In genomic region chr5:28071456-28072223, GRCm38 (mm10) we compare ENCODE assay signal across 8 mouse cellular contexts. TPM values are rescaled to one million over a fixed set of nuclear protein-coding genes. Genes with fewer than 3 reads are reported as not detected.
DNase-seq lines count a peak whose midpoint lies in the region; ATAC-seq and TF ChIP-seq lines count a peak whose summit lies in the region.

No protein-coding gene starts in this region.

- peaks cover 19% of the 10 kb centered on the region for H3K79me3 ChIP-seq in C2C12 (ENCODE audit: low read depth)

- peaks cover 41% of the 10 kb centered on the region for H3K36me3 ChIP-seq in C2C12 (ENCODE audit: control insufficient read depth, insufficient read depth)
- peaks cover 43% of the 10 kb centered on the region for H3K36me3 ChIP-seq in erythroblast, embryonic 14.5 days (ENCODE audit: control insufficient read depth)
- peaks cover 35% of the 10 kb centered on the region for H3K36me3 ChIP-seq in heart, embryonic 12.5 days
- peaks cover 23% of the 10 kb centered on the region for H3K36me3 ChIP-seq in kidney, postnatal 0 days (ENCODE audit: insufficient read depth, low read length)
- H3K36me3 ChIP-seq in liver, embryonic 11.5 days (ENCODE audit: control insufficient read depth, insufficient read depth, low read length): peaks cover 24% of the 10 kb centered on the region
- H3K36me3 ChIP-seq in stomach, embryonic 15.5 days: peaks cover 28% of the 10 kb centered on the region

- TF ChIP-seq CTCF in C2C12 (IDR thresholded peaks at IDR 0.05; ENCODE audit: control insufficient read depth, insufficient read depth, insufficient read length): no peak
- no peak for TF ChIP-seq CTCF in brain, embryonic 14.5 days (IDR thresholded peaks at IDR 0.05; ENCODE audit: borderline replicate concordance, extremely low read depth, insufficient read depth, insufficient read length)
- TF ChIP-seq CTCF in kidney, postnatal 0 days (IDR thresholded peaks at IDR 0.05; ENCODE audit: low read depth): peak; percentile 4; the same call in 1 of the 2 replicates

- H3K9ac ChIP-seq in heart, embryonic 12.5 days: peak overlapping the region; percentile 89
- peak overlapping the region; percentile 75 for H3K9ac ChIP-seq in kidney, postnatal 0 days (ENCODE audit: low read depth, low read length)
- peak overlapping the region; percentile 70 for H3K9ac ChIP-seq in liver, embryonic 11.5 days (ENCODE audit: low read depth, low read length)
- H3K9ac ChIP-seq in stomach, embryonic 15.5 days: peak overlapping the region; percentile 88

- H3K9me3 ChIP-seq in erythroblast, embryonic 14.5 days (ENCODE audit: control insufficient read depth, low read length): no peaks in the 10 kb centered on the region
- H3K9me3 ChIP-seq in heart, embryonic 12.5 days (replicated peaks): no peaks in the 10 kb centered on the region
- H3K9me3 ChIP-seq in kidney, postnatal 0 days (replicated peaks; ENCODE audit: low read length): no peaks in the 10 kb centered on the region
- no peaks in the 10 kb centered on the region for H3K9me3 ChIP-seq in liver, embryonic 11.5 days (ENCODE audit: control insufficient read depth, low read length)
- H3K9me3 ChIP-seq in stomach, embryonic 15.5 days: no peaks in the 10 kb centered on the region

- peak; percentile 98 for DNase-seq in brain, embryonic 14.5 days (ENCODE audit: low read depth)
- DNase-seq in kidney, postnatal 0 days (ENCODE audit: low spot score): peak; percentile 95
- DNase-seq in liver, embryonic 11.5 days (ENCODE audit: low spot score): peak; percentile 76
- peak; percentile 88 for DNase-seq in naive thymus-derived CD4-positive, alpha-beta T cell, adult 2 months (ENCODE audit: low read depth)

- H3K4me2 ChIP-seq in heart, embryonic 12.5 days: peak overlapping the region; percentile 83
- H3K4me2 ChIP-seq in kidney, postnatal 0 days (ENCODE audit: low read length): peak overlapping the region; percentile 76
- peak overlapping the region; percentile 73 for H3K4me2 ChIP-seq in liver, embryonic 11.5 days
- peak overlapping the region; percentile 76 for H3K4me2 ChIP-seq in stomach, embryonic 15.5 days

- peaks cover 65% of the 10 kb centered on the region for H3K4me1 ChIP-seq in erythroblast, embryonic 14.5 days (ENCODE audit: control insufficient read depth)
- peaks cover 28% of the 10 kb centered on the region for H3K4me1 ChIP-seq in heart, embryonic 12.5 days (replicated peaks)
- H3K4me1 ChIP-seq in kidney, postnatal 0 days (replicated peaks; ENCODE audit: insufficient read depth, low read length): peaks cover 7% of the 10 kb centered on the region
- peaks cover 18% of the 10 kb centered on the region for H3K4me1 ChIP-seq in liver, embryonic 11.5 days (replicated peaks; ENCODE audit: control insufficient read depth, insufficient read depth, low read length)
- H3K4me1 ChIP-seq in stomach, embryonic 15.5 days: peaks cover 32% of the 10 kb centered on the region

- H3K27ac ChIP-seq in heart, embryonic 12.5 days (ENCODE audit: poor library complexity, severe bottlenecking): peak overlapping the region; percentile 88
- H3K27ac ChIP-seq in kidney, postnatal 0 days: peak overlapping the region; percentile 87
- peak overlapping the region; percentile 68 for H3K27ac ChIP-seq in liver, embryonic 11.5 days (ENCODE audit: low read depth, low read length)
- H3K27ac ChIP-seq in stomach, embryonic 15.5 days: peak overlapping the region; percentile 95

- WGBS in heart, embryonic 12.5 days: under 1% methylated on average over 50 of the region's 50 CpGs
- WGBS in kidney, postnatal 0 days: 1% methylated on average over 50 of the region's 50 CpGs
- under 1% methylated on average over 50 of the region's 50 CpGs for WGBS in liver, embryonic 11.5 days
- under 1% methylated on average over 50 of the region's 50 CpGs for WGBS in stomach, embryonic 15.5 days

- H3K27me3 ChIP-seq in C2C12 (ENCODE audit: control insufficient read depth, insufficient read depth, insufficient read length): no peaks in the 10 kb centered on the region
- no peaks in the 10 kb centered on the region for H3K27me3 ChIP-seq in erythroblast, embryonic 14.5 days (ENCODE audit: control insufficient read depth)
- no peaks in the 10 kb centered on the region for H3K27me3 ChIP-seq in heart, embryonic 12.5 days (replicated peaks)
- no peaks in the 10 kb centered on the region for H3K27me3 ChIP-seq in kidney, postnatal 0 days (ENCODE audit: insufficient read depth, low read length)
- no peaks in the 10 kb centered on the region for H3K27me3 ChIP-seq in liver, embryonic 11.5 days (replicated peaks; ENCODE audit: control insufficient read depth, insufficient read depth, low read length)
- H3K27me3 ChIP-seq in stomach, embryonic 15.5 days (replicated peaks): no peaks in the 10 kb centered on the region

- H3K4me3 ChIP-seq in C2C12 (ENCODE audit: insufficient read depth, poor library complexity, severe bottlenecking): peak overlapping the region; percentile 59
- H3K4me3 ChIP-seq in erythroblast, embryonic 14.5 days (replicated peaks): peak overlapping the region; percentile 82
- peak overlapping the region; percentile 90 for H3K4me3 ChIP-seq in heart, embryonic 12.5 days
- peak overlapping the region; percentile 64 for H3K4me3 ChIP-seq in kidney, postnatal 0 days (replicated peaks; ENCODE audit: low read depth, low read length)
- H3K4me3 ChIP-seq in liver, embryonic 11.5 days (ENCODE audit: low read depth, low read length): peak overlapping the region; percentile 66
- peak overlapping the region; percentile 91 for H3K4me3 ChIP-seq in stomach, embryonic 15.5 days (replicated peaks)

- no peak for TF ChIP-seq POLR2A in brain, embryonic 14.5 days (IDR thresholded peaks at IDR 0.05; ENCODE audit: borderline replicate concordance, extremely low read depth, insufficient read depth, insufficient read length, poor library complexity, severe bottlenecking)

- peaks cover 28% of the 10 kb centered on the region for H3K79me2 ChIP-seq in C2C12 (ENCODE audit: control insufficient read depth, insufficient read depth)

- H3ac ChIP-seq in C2C12 (ENCODE audit: control insufficient read depth, insufficient read length, low read depth): peak overlapping the region; percentile 55

- ATAC-seq in heart, embryonic 12.5 days (ENCODE audit: insufficient number of reproducible peaks, low FRiP score): peak; percentile 51
- ATAC-seq in kidney, postnatal 0 days (replicated peaks; ENCODE audit: low FRiP score, low read depth): peak; percentile 64
- peak; percentile 79 for ATAC-seq in liver, embryonic 11.5 days (replicated peaks; ENCODE audit: low FRiP score)
- ATAC-seq in stomach, embryonic 15.5 days (ENCODE audit: insufficient read depth, low FRiP score, low read depth): peak; percentile 53

TF ChIP-seq in C2C12, 6 proteins besides CTCF, POLR2A, EP300 and RAD21:
- TF ChIP-seq MAX (IDR thresholded peaks at IDR 0.05) (peak; percentile 96), FOSL1 (IDR thresholded peaks at IDR 0.05; ENCODE audit: insufficient read depth, low read length, poor library complexity, severe bottlenecking) (no peak), MYOG (IDR thresholded peaks at IDR 0.05; ENCODE audit: control insufficient read depth, extremely low read depth, insufficient read length) (no peak), USF1 (IDR thresholded peaks at IDR 0.05; ENCODE audit: low read depth) (peak; percentile 86), CEBPB (IDR thresholded peaks at IDR 0.05; ENCODE audit: low read depth) (no peak), MYOD1 (IDR thresholded peaks at IDR 0.05; ENCODE audit: control insufficient read depth, insufficient read length, low read depth) (peak; percentile 56)

RNA-seq across cellular contexts. Expression of gene Insig1, which starts 0.5 kb away (rescaled TPM):
- 48.8 TPM for polyA plus RNA-seq in C2C12 (2012; fragmentation: generic; extraction: Trizol)
- polyA plus RNA-seq in brain, embryonic 14.5 days (2012; rRNA removed): 67.1 and 70.5 TPM in 2 replicates
- 1.1 and 1.8 TPM in 2 replicates for polyA plus RNA-seq in erythroblast, embryonic 14.5 days (2012)
- 34.3 and 37.8 TPM in 2 replicates for polyA plus RNA-seq in heart, embryonic 12.5 days (2016; fragmentation: Nextera tagmentation; extraction: Ambion mirVana)
- 44.3 and 48.7 TPM in 2 replicates for polyA plus RNA-seq in kidney, postnatal 0 days (2015; fragmentation: Nextera tagmentation; extraction: Ambion mirVana)
- 59.7 and 65.4 TPM in 2 replicates for polyA plus RNA-seq in liver, embryonic 11.5 days (2014; fragmentation: Nextera tagmentation; extraction: Ambion mirVana)
- polyA plus RNA-seq in stomach, embryonic 15.5 days (2015; fragmentation: Nextera tagmentation; extraction: Ambion mirVana): 117 and 136 TPM in 2 replicates

Comparison
In these comparisons a context has a peak if more than half of its experiments do, and no peak if none do; other contexts are left out.
1. Peak in every context shown above with its lines: DNase-seq, ATAC-seq, H3K4me3 ChIP-seq and H3K27ac ChIP-seq.
2. RNA of gene Insig1, which starts 0.5 kb away (polyA plus RNA-seq): 117 to 136 TPM in stomach, embryonic 15.5 days, 67.1 to 70.5 TPM in brain, embryonic 14.5 days, 59.7 to 65.4 TPM in liver, embryonic 11.5 days, 48.8 TPM in C2C12 (single experiment), 44.3 to 48.7 TPM in kidney, postnatal 0 days and 34.3 to 37.8 TPM in heart, embryonic 12.5 days; 1.1 to 1.8 TPM in erythroblast, embryonic 14.5 days; every median in the first group is over 10 times any median in the second.